Mouse (Mus musculus) liver, embryonic 16.5 days (tissue): ENCODE measurements around the gene Asb7. TPM values are rescaled to one million over a fixed set of nuclear protein-coding genes. Genes with fewer than 3 reads are reported as not detected.

Experiments used
- polyA plus RNA-seq: library from polyadenylated mRNA; unstranded; fragments of >200 nt; fragmentation: Nextera tagmentation; extraction: Ambion mirVana; gene quantifications from 2 replicates; pipeline ENCODE4 v1.2.1, GENCODE M21; 2015

Gene Asb7
- polyA plus RNA-seq, 1 experiment from 2014 or later, result 4.1 TPM

Other genes with a start within 250 kb of the Asb7 start
- gene Lins1, start 293 bp upstream of the Asb7 start, polyA plus RNA-seq, result 2.6 and 2.9 TPM in 2 replicates
- 0.02 and 0.08 TPM in 2 replicates for gene Cers3, start 53.9 kb upstream of the Asb7 start, polyA plus RNA-seq
- 0.06 and 0.16 TPM in 2 replicates for gene Adamts17, start 150.1 kb upstream of the Asb7 start, polyA plus RNA-seq